Mouse (Mus musculus): ENCODE measurements around the gene Grwd1. TPM values are rescaled to one million over a fixed set of nuclear protein-coding genes. Genes with fewer than 3 reads are reported as not detected.

Gene Grwd1
- total RNA-seq, 2 experiments from 2014 or later: 27.3 to 30.9 TPM

GRCm38 (mm10) chr7:45848447-45849027 lies 17.8 kb upstream of the Grwd1 start:
- ATAC-seq (replicated peaks; ENCODE audit: poor library complexity, severe bottlenecking): no peak

- peak; percentile 79 for ATAC-seq (replicated peaks; ENCODE audit: poor library complexity, severe bottlenecking)
Measured at GRCm38 (mm10) chr7:45842950-45843744, 12.4 kb upstream of the Grwd1 start.

- ATAC-seq (replicated peaks; ENCODE audit: poor library complexity, severe bottlenecking): no peak
Measured at GRCm38 (mm10) chr7:45833924-45834323, 3.2 kb upstream of the Grwd1 start.

- peak; percentile 44 for ATAC-seq (replicated peaks; ENCODE audit: poor library complexity, severe bottlenecking)
Measured at GRCm38 (mm10) chr7:45833148-45833790, 2.5 kb upstream of the Grwd1 start.

GRCm38 (mm10) chr7:45832428-45832827 lies 1.7 kb upstream of the Grwd1 start:
- no peak for ATAC-seq (replicated peaks; ENCODE audit: poor library complexity, severe bottlenecking)

- ATAC-seq (replicated peaks; ENCODE audit: poor library complexity, severe bottlenecking): no peak
Measured at GRCm38 (mm10) chr7:45831128-45831525, 383 bp upstream of the Grwd1 start.

GRCm38 (mm10) chr7:45826631-45827030 lies 4.1 kb downstream of the Grwd1 start:
- ATAC-seq (replicated peaks; ENCODE audit: poor library complexity, severe bottlenecking): no peak

GRCm38 (mm10) chr7:45824598-45824997 lies 6.1 kb downstream of the Grwd1 start, which contains the start of gene Kcnj14:
Gene Kcnj14, minus strand, starts transcription at chr7:45824782.
- no peak for ATAC-seq (replicated peaks; ENCODE audit: poor library complexity, severe bottlenecking)

- no peak for ATAC-seq (replicated peaks; ENCODE audit: poor library complexity, severe bottlenecking)
Measured at GRCm38 (mm10) chr7:45820913-45821312, 9.8 kb downstream of the Grwd1 start.

- ATAC-seq (replicated peaks; ENCODE audit: poor library complexity, severe bottlenecking): peak; percentile 15; the same call in 1 of the 2 replicates
Measured at GRCm38 (mm10) chr7:45819843-45820242, 10.9 kb downstream of the Grwd1 start.

GRCm38 (mm10) chr7:45815984-45816351 lies 14.8 kb downstream of the Grwd1 start:
- no peak for ATAC-seq (replicated peaks; ENCODE audit: poor library complexity, severe bottlenecking)

GRCm38 (mm10) chr7:45815323-45815983 lies 15.3 kb downstream of the Grwd1 start:
- no peak for ATAC-seq (replicated peaks; ENCODE audit: poor library complexity, severe bottlenecking)

GRCm38 (mm10) chr7:45814841-45815240 lies 15.9 kb downstream of the Grwd1 start:
- no peak for ATAC-seq (replicated peaks; ENCODE audit: poor library complexity, severe bottlenecking)

- ATAC-seq (replicated peaks; ENCODE audit: poor library complexity, severe bottlenecking): peak; percentile 95
Measured at GRCm38 (mm10) chr7:45813787-45814779, 16.7 kb downstream of the Grwd1 start, which contains the start of gene Cyth2. Gene Cyth2, minus strand, starts transcription at chr7:45814581.

GRCm38 (mm10) chr7:45812921-45813320 lies 17.8 kb downstream of the Grwd1 start:
- no peak for ATAC-seq (replicated peaks; ENCODE audit: poor library complexity, severe bottlenecking)

- ATAC-seq (replicated peaks; ENCODE audit: poor library complexity, severe bottlenecking): no peak
Measured at GRCm38 (mm10) chr7:45809276-45810075, 21.3 kb downstream of the Grwd1 start.

- no peak for ATAC-seq (replicated peaks; ENCODE audit: poor library complexity, severe bottlenecking)
Measured at GRCm38 (mm10) chr7:45808471-45808870, 22.3 kb downstream of the Grwd1 start.

GRCm38 (mm10) chr7:45805941-45806340 lies 24.8 kb downstream of the Grwd1 start:
- ATAC-seq (replicated peaks; ENCODE audit: poor library complexity, severe bottlenecking): no peak

GRCm38 (mm10) chr7:45802551-45802950 lies 28.2 kb downstream of the Grwd1 start:
- ATAC-seq (replicated peaks; ENCODE audit: poor library complexity, severe bottlenecking): no peak

All from granulocyte monocyte progenitor cell, adult 5-6 weeks (primary cell).